ENCODE assay signal across 11 mouse cellular contexts in the genomic region with DNA sequence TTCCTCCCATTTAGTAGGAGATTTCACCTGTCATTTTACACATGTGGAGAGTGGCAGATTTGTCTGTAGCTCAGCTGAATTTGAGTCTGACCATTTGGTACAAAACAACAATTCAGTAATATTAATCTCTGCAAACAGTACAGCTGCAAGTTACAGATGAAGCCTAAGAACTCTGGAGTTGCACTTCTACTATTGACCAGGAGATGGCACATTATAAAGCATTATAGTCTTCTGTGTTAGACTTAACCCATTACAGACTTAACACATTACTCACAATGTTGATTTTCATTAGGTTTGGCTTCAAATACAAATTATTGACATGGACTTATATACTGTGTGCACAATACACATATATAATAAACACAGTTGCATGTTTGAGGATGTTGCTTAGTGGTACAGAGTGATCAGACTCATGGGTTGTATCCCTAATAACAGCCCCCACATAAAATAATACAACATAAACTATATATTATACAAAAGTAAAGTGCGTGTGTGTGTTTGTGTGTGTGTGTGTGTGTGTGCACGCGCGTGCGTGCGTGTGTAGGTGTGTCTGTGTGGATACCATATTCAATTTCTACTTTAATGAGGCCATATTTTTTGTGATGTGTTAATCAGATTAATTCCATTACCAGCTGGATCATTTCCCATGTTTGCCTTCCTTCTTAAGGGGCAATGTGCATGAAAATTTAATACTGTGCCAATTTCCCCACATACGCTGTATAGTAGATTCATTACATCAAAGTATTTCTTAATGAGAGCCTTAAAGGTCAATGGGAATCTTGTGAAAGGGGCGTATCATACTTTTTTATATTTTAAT. TPM values are rescaled to one million over a fixed set of nuclear protein-coding genes. Genes with fewer than 3 reads are reported as not detected.
DNase-seq lines count a peak whose midpoint lies in the region; ATAC-seq and TF ChIP-seq lines count a peak whose summit lies in the region.
"Had no signal": no experiment of that assay in that cellular context is flagged by ENCODE, and none has a peak within 500 bp of the region (broad histone marks: within the 10 kb centered on the region; RNA-seq: fewer than 3 reads in every experiment).

No protein-coding gene starts in this region.

- ATAC-seq in limb, embryonic 14.5 days (ENCODE audit: low FRiP score, low read depth): no peak
- peak; percentile 53 for ATAC-seq in forebrain, postnatal 0 days
- ATAC-seq in neural tube, embryonic 15.5 days (ENCODE audit: low FRiP score): 0 out of 2 replicates have a peak, but pooled peaks have one; percentile 21

- no peaks in the 10 kb centered on the region for H3K36me3 ChIP-seq in limb, embryonic 14.5 days (ENCODE audit: control insufficient read depth, insufficient read depth, low read length)
- no peaks in the 10 kb centered on the region for H3K36me3 ChIP-seq in limb, embryonic 10.5 days
- H3K36me3 ChIP-seq in forebrain, postnatal 0 days (ENCODE audit: insufficient read depth): no peaks in the 10 kb centered on the region
- H3K36me3 ChIP-seq in neural tube, embryonic 15.5 days: no peaks in the 10 kb centered on the region
- H3K36me3 ChIP-seq: liver, embryonic 15.5 days had no signal

- TF ChIP-seq POLR2A in cerebellum, adult 2 months (IDR thresholded peaks at IDR 0.05; ENCODE audit: borderline replicate concordance, insufficient read depth, low read length): no peak
- no peak for TF ChIP-seq POLR2A in limb, embryonic 14.5 days (IDR thresholded peaks at IDR 0.05; ENCODE audit: borderline replicate concordance, extremely low read depth, insufficient read depth, insufficient read length)

- peak; percentile 26; the same call in 1 of the 2 replicates for TF ChIP-seq CTCF in cerebellum, adult 2 months (IDR thresholded peaks at IDR 0.05; ENCODE audit: borderline replicate concordance, insufficient read depth, low read depth, low read length)
- peak; percentile 76 for TF ChIP-seq CTCF in forebrain, postnatal 0 days (IDR thresholded peaks at IDR 0.05; ENCODE audit: low read depth)

- H3K27ac ChIP-seq in cerebellum, adult 2 months (ENCODE audit: insufficient read depth, low read length): no peak overlapping the region
- no peak overlapping the region for H3K27ac ChIP-seq in limb, embryonic 14.5 days (replicated peaks; ENCODE audit: low read depth, low read length)
- H3K27ac ChIP-seq in limb, embryonic 10.5 days: no peak overlapping the region
- H3K27ac ChIP-seq in forebrain, postnatal 0 days (ENCODE audit: low read depth, low read length): no peak overlapping the region
- no peak overlapping the region for H3K27ac ChIP-seq in neural tube, embryonic 15.5 days (replicated peaks)
- H3K27ac ChIP-seq: liver, embryonic 15.5 days had no signal

- H3K9ac ChIP-seq in limb, embryonic 14.5 days (ENCODE audit: low read depth, low read length, severe bottlenecking): no peak overlapping the region
- no peak overlapping the region for H3K9ac ChIP-seq in forebrain, postnatal 0 days
- no peak overlapping the region for H3K9ac ChIP-seq in neural tube, embryonic 15.5 days (replicated peaks)
- H3K9ac ChIP-seq: liver, embryonic 15.5 days had no signal

- no peaks in the 10 kb centered on the region for H3K4me1 ChIP-seq in cerebellum, adult 2 months (ENCODE audit: control insufficient read depth, insufficient read depth, low read length)
- H3K4me1 ChIP-seq in limb, embryonic 14.5 days (ENCODE audit: control insufficient read depth, insufficient read depth, low read length): no peaks in the 10 kb centered on the region
- no peaks in the 10 kb centered on the region for H3K4me1 ChIP-seq in limb, embryonic 10.5 days
- no peaks in the 10 kb centered on the region for H3K4me1 ChIP-seq in forebrain, postnatal 0 days (ENCODE audit: insufficient read depth)
- H3K4me1 ChIP-seq in neural tube, embryonic 15.5 days: no peaks in the 10 kb centered on the region
- H3K4me1 ChIP-seq: liver, embryonic 15.5 days had no signal

- no peak overlapping the region for H3K4me3 ChIP-seq in cerebellum, adult 2 months (replicated peaks; ENCODE audit: insufficient read depth, low read depth, low read length)
- no peak overlapping the region for H3K4me3 ChIP-seq in limb, embryonic 14.5 days (replicated peaks; ENCODE audit: low read length)
- no peak overlapping the region for H3K4me3 ChIP-seq in limb, embryonic 10.5 days
- no peak overlapping the region for H3K4me3 ChIP-seq in forebrain, postnatal 0 days (ENCODE audit: low read depth, low read length)
- H3K4me3 ChIP-seq in neural tube, embryonic 15.5 days (replicated peaks): no peak overlapping the region
- H3K4me3 ChIP-seq: liver, embryonic 15.5 days had no signal

- no peak overlapping the region for H3K4me2 ChIP-seq in limb, embryonic 14.5 days (replicated peaks; ENCODE audit: low read depth, low read length, severe bottlenecking)
- H3K4me2 ChIP-seq in forebrain, postnatal 0 days (ENCODE audit: low read depth): no peak overlapping the region
- no peak overlapping the region for H3K4me2 ChIP-seq in neural tube, embryonic 15.5 days
- H3K4me2 ChIP-seq: liver, embryonic 15.5 days had no signal

- no peak for DNase-seq in cerebellum, adult 2 months
- no peak for DNase-seq in cerebellum, postnatal 4 days (ENCODE audit: low spot score in 2 of 2)
- DNase-seq in limb, embryonic 14.5 days (ENCODE audit: low spot score): peak; percentile 78
- DNase-seq in limb, embryonic 10.5 days (ENCODE audit: low spot score): no peak
- DNase-seq in forebrain, postnatal 0 days: peak; percentile 64
- no peak for DNase-seq in yolk sac, embryonic 10.5 days (ENCODE audit: low spot score)
- DNase-seq in adrenal gland, postnatal 36 days: no peak
- DNase-seq: adrenal gland, postnatal 14 days; heart, postnatal 36 days had no signal

- no peaks in the 10 kb centered on the region for H3K27me3 ChIP-seq in cerebellum, adult 2 months (ENCODE audit: control insufficient read depth, insufficient read depth, low read length)
- no peaks in the 10 kb centered on the region for H3K27me3 ChIP-seq in limb, embryonic 14.5 days (ENCODE audit: control insufficient read depth, insufficient read depth, low read length)
- no peaks in the 10 kb centered on the region for H3K27me3 ChIP-seq in limb, embryonic 10.5 days (ENCODE audit: low read depth, poor library complexity, severe bottlenecking)
- no peaks in the 10 kb centered on the region for H3K27me3 ChIP-seq in forebrain, postnatal 0 days (ENCODE audit: insufficient read depth, low read length)
- no peaks in the 10 kb centered on the region for H3K27me3 ChIP-seq in neural tube, embryonic 15.5 days (replicated peaks)
- H3K27me3 ChIP-seq: liver, embryonic 15.5 days had no signal

- WGBS in cerebellum, adult 2 months: 72% methylated on average over 8 of the region's 8 CpGs
- WGBS in limb, embryonic 14.5 days: 82% methylated on average over 8 of the region's 8 CpGs
- 87% methylated on average over 8 of the region's 8 CpGs for WGBS in limb, embryonic 10.5 days
- 65% methylated on average over 8 of the region's 8 CpGs for WGBS in forebrain, postnatal 0 days
- WGBS in neural tube, embryonic 15.5 days: 85% methylated on average over 8 of the region's 8 CpGs

- H3K9me3 ChIP-seq in limb, embryonic 14.5 days (ENCODE audit: control insufficient read depth, low read length): no peaks in the 10 kb centered on the region
- no peaks in the 10 kb centered on the region for H3K9me3 ChIP-seq in limb, embryonic 10.5 days (replicated peaks)
- H3K9me3 ChIP-seq in forebrain, postnatal 0 days (ENCODE audit: low read length): no peaks in the 10 kb centered on the region
- H3K9me3 ChIP-seq in neural tube, embryonic 15.5 days (replicated peaks): no peaks in the 10 kb centered on the region
- H3K9me3 ChIP-seq: liver, embryonic 15.5 days had no signal

RNA-seq across cellular contexts. Expression of a gene that starts 10.8 kb away (rescaled TPM):
- polyA plus RNA-seq in cerebellum, adult 2 months (2012; rRNA removed): 53.8 and 56.6 TPM in 2 replicates
- 0.77 TPM in 2 replicates for polyA plus RNA-seq in limb, embryonic 14.5 days (2012; rRNA removed)
- 1.7 and 2.0 TPM in 2 replicates for polyA plus RNA-seq in limb, embryonic 14.5 days (2014; fragmentation: Nextera tagmentation; extraction: Ambion mirVana)
- 0.05 and 0.45 TPM in 2 replicates for polyA plus RNA-seq in limb, embryonic 10.5 days (2016; fragmentation: Nextera tagmentation; extraction: Ambion mirVana)
- 69.2 and 70.3 TPM in 2 replicates for total RNA-seq in forebrain, postnatal 0 days (2014; rRNA removed)
- polyA plus RNA-seq in forebrain, postnatal 0 days (2015; fragmentation: Nextera tagmentation; extraction: Ambion mirVana): 40.2 and 48.9 TPM in 2 replicates
- polyA plus RNA-seq in neural tube, embryonic 15.5 days (2015; fragmentation: Nextera tagmentation; extraction: Ambion mirVana): 27.1 and 32.8 TPM in 2 replicates
- total RNA-seq in adrenal gland, postnatal 36 days (2021): under 1 TPM; 0.93 to 0.99 TPM
- polyA plus RNA-seq: liver, embryonic 15.5 days had no signal

Comparison
In these comparisons a context has a peak if more than half of its experiments do, and no peak if none do; other contexts are left out.
1. DNase-seq: peak in limb, embryonic 14.5 days (single experiment) and forebrain, postnatal 0 days (single experiment); none in cerebellum, adult 2 months (0 of 2), cerebellum, postnatal 4 days (0 of 2), limb, embryonic 10.5 days (single experiment), yolk sac, embryonic 10.5 days (single experiment) and adrenal gland, postnatal 36 days (0 of 2).